Mouse (Mus musculus) olfactory bulb, adult 2 months (tissue): ENCODE results near the gene Klhl29. TPM values are rescaled to one million over a fixed set of nuclear protein-coding genes. Genes with fewer than 3 reads are reported as not detected.

Experiments
- H3K27ac ChIP-seq: fragments of 200-500 bp; 2 replicates; pipeline ENCODE4 v1.5.1; 2012; ENCODE audit warnings: low read depth, low read length; ENCODE audit not compliant: insufficient read depth
- H3K4me1 ChIP-seq: fragments of 200-500 bp; 2 replicates; pipeline ENCODE4 v1.6.1; 2012; ENCODE audit warnings: low read length; ENCODE audit not compliant: control insufficient read depth, insufficient read depth
- H3K4me3 ChIP-seq: fragments of 200-500 bp; 2 replicates; pipeline ENCODE4 v1.5.1; 2012; ENCODE audit warnings: mild to moderate bottlenecking, low read depth, low read length, moderate library complexity; ENCODE audit not compliant: insufficient read depth
- CTCF ChIP-seq: fragments of 200-500 bp; IDR thresholded peaks from 2 replicates; pipeline ENCODE4 v1.5.1; 2012; ENCODE audit warnings: low read depth, mild to moderate bottlenecking, low read length, moderate library complexity; ENCODE audit not compliant: insufficient read depth
- POLR2A ChIP-seq: fragments of 200-500 bp; IDR thresholded peaks from 2 replicates; pipeline ENCODE4 v1.6.1; 2012; ENCODE audit warnings: mild to moderate bottlenecking, low read depth, low read length, moderate library complexity; ENCODE audit not compliant: insufficient read depth
- WGBS: fragments of 180-500 bp; shearing (Covaris S2); methylation state at CpG from one replicate; pipeline ENCODE4 v1.1.7; 2018; 5-methylcytosine and 5-hydroxymethylcytosine counted together
- polyA plus RNA-seq: library from polyadenylated mRNA; stranded (reverse); fragments of >200 nt; gene quantifications from 2 replicates; pipeline ENCODE4 v1.2.4, GENCODE M21; 2012; ENCODE audit warnings: low replicate concordance; ENCODE audit not compliant: missing spikeins, insufficient read depth, insufficient read length

The Klhl29 gene
- polyA plus RNA-seq, 1 experiment, result not detected

- Histone ChIP-seq H3K4me3 (no peak overlapping the region), H3K4me1 (peaks cover 5% of the 10 kb centered on the region), H3K27ac (no peak overlapping the region)
- no peak for TF ChIP-seq CTCF
- no peak for TF ChIP-seq POLR2A
- 89% methylated on average over 9 of the region's 9 CpGs for WGBS
These were observed 275.9 kb downstream of the Klhl29 start for GRCm38 (mm10) chr12:5099572-5099971.

- H3K27ac ChIP-seq, result no peak overlapping the region
- no peak for TF ChIP-seq POLR2A
- TF ChIP-seq CTCF, result no peak
- WGBS, result 60% methylated on average over 1 of the region's 1 CpGs
- H3K4me1 ChIP-seq, result peaks cover 7% of the 10 kb centered on the region; the same call in 1 of the 2 replicates
- no peak overlapping the region for H3K4me3 ChIP-seq
These were observed 286.8 kb downstream of the Klhl29 start for GRCm38 (mm10) chr12:5088639-5089038.

- WGBS, result 44% methylated on average over 10 of the region's 10 CpGs
- no peak overlapping the region for H3K27ac ChIP-seq
- no peak for TF ChIP-seq CTCF
- TF ChIP-seq POLR2A, result no peak
These were observed 287.5 kb downstream of the Klhl29 start for GRCm38 (mm10) chr12:5087787-5088519.

GRCm38 (mm10) chr12:5084714-5085113 lies 290.8 kb downstream of the Klhl29 start:
- Histone ChIP-seq H3K4me3 (no peak overlapping the region), H3K27ac (no peak overlapping the region), H3K4me1 (peaks cover 4% of the 10 kb centered on the region; the same call in 1 of the 2 replicates)
- 97% methylated on average over 5 of the region's 5 CpGs for WGBS
- no peak for TF ChIP-seq POLR2A
- no peak for TF ChIP-seq CTCF

More at GRCm38 (mm10) chr12:5087787-5088519, 287.5 kb downstream of the Klhl29 start:
- no peak overlapping the region for H3K4me3 ChIP-seq
- peaks cover 7% of the 10 kb centered on the region; the same call in 1 of the 2 replicates for H3K4me1 ChIP-seq

- TF ChIP-seq POLR2A (no peak), CTCF (no peak)
- no peak overlapping the region for H3K4me3 ChIP-seq
- no peaks in the 10 kb centered on the region for H3K4me1 ChIP-seq
- H3K27ac ChIP-seq, result no peak overlapping the region
- WGBS, result 98% methylated on average over 4 of the region's 4 CpGs
These were observed 294.0 kb downstream of the Klhl29 start for GRCm38 (mm10) chr12:5081480-5081879.

- no peak for TF ChIP-seq POLR2A
- Histone ChIP-seq H3K4me1 (peaks cover 8% of the 10 kb centered on the region; the same call in 1 of the 2 replicates), H3K27ac (no peak overlapping the region), H3K4me3 (no peak overlapping the region)
- WGBS, result 66% methylated on average over 12 of the region's 12 CpGs
These were observed 302.3 kb downstream of the Klhl29 start for GRCm38 (mm10) chr12:5073191-5073590.

GRCm38 (mm10) chr12:5070131-5070530 lies 305.4 kb downstream of the Klhl29 start:
- Histone ChIP-seq H3K4me3 (no peak overlapping the region), H3K4me1 (peaks cover 8% of the 10 kb centered on the region; the same call in 1 of the 2 replicates), H3K27ac (no peak overlapping the region)
- WGBS, result 86% methylated on average over 3 of the region's 3 CpGs
- TF ChIP-seq CTCF (no peak), POLR2A (no peak)

GRCm38 (mm10) chr12:5067590-5067989 lies 307.9 kb downstream of the Klhl29 start:
- no peak overlapping the region for H3K27ac ChIP-seq

GRCm38 (mm10) chr12:5048104-5048503 lies 327.4 kb downstream of the Klhl29 start:
- no peak for TF ChIP-seq CTCF
- no peak for TF ChIP-seq POLR2A
- 92% methylated on average over 4 of the region's 4 CpGs for WGBS
- Histone ChIP-seq H3K4me3 (no peak overlapping the region), H3K4me1 (no peaks in the 10 kb centered on the region; the same call in 1 of the 2 replicates), H3K27ac (no peak overlapping the region)

More at GRCm38 (mm10) chr12:5067590-5067989, 307.9 kb downstream of the Klhl29 start:
- 63% methylated on average over 3 of the region's 3 CpGs for WGBS
- Histone ChIP-seq H3K4me3 (no peak overlapping the region), H3K4me1 (0 out of 2 replicates have a peak, but pooled peaks cover 2% of the 10 kb centered on the region)
- TF ChIP-seq CTCF (no peak), POLR2A (no peak)
